Mouse (Mus musculus) cerebellum, postnatal 10 days (tissue): Measurements from ENCODE around the gene Dnph1.
"Not testable (repeated sequence)": the region's sequence is repeated elsewhere in the genome, so short reads cannot be mapped to it uniquely, and the experiment has no call there.

ENCODE experiments used
- DNase-seq, 2 experiments: peaks; one replicate each; pipeline ENCODE4 v3.0.0; 2021; ENCODE audit warnings: mixed read lengths in 2 of 2

Dnph1 gene

DNA sequence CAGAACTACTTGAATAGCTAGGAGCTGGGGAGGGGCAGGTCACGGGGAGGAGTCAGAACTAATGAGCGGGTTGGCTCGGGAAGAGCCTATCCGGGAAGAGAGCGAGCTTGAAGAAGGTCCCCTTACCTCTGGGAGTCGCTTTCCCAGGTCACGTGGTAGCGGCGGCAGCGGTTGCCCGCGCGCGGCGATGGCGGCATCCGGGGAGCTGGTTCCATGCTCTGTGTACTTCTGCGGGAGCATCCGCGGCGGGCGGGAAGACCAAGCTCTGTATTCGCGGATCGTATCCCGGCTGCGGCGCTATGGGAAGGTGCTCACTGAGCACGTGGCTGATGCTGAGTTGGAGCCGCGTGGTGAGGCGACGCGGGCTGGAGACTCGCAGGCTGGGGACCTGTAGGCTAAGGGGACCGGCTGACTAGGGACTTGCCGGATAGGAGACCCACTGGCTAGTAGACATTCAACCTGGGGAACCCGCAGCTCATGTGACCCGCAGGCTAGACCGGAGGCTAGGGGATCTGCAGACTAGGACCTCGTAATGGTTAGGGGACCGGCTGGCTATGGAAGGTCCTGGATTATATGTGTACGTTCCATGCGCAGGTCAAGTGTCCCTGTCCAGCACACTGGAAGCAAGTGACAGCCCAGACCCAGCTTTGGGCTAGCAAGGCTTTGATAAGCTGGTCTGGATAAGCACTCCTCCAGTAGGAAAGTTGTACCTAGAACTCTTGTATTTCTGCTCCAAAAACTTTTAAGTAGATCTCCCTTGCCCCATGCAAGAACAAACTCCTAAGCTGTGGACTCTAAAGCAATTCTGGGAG is at the start of gene Dnph1:
Gene Dnph1, plus strand, starts transcription at position 89 of the 812 bp plus-strand sequence.
- DNase-seq: peak; percentile 90 to 93

DNA sequence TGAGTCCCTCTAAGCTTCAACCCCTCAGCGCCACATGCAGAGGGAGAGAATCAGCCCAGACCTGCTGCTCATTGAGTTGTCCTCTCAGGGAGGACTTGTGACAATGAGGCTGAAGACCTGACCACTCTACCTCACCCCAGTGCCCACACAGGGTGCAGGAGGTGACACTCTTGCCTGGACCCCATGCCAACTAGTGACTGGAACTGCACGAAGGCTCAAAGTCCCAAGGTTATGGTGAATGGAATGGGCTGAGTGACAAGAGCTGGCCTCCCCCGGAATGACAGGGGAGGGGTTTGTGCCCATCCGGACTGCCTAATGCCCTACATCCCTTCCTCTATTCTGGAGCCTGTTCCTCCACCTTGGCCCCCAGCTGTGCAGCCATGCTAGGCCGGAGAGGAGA is 43.8 kb upstream of the Dnph1 start:
- no peak for DNase-seq

DNA sequence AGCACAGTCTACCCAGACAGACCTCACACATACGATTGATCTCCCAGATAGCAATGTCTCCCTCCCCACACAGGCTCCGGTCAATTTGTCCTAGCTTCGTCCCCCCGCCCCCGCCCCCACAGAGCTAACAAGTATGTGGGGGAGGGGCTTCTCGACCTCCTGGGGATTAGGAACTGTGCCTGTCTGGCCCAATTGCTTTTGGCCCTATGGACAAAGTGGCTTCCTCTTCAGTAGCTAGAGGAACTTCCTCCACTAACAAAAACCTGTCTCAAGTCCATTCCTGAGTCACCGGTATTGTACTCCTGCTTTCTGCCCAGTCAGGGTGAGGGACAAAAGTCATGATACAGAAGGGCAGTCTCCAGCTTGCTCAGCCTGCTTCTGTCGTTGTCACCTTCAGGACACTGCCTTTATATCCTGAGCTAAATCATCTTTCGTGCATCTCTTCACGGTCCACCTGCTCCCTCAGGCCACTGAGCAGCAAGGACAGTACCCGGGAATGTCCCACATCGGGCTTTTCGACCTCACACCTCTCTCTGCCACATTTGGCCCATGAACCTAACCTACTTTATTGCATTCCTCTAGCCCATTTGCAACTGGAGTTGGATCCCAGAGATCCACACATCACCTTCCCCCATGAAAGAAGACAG is 43.1 kb upstream of the Dnph1 start:
- no peak for DNase-seq

DNA sequence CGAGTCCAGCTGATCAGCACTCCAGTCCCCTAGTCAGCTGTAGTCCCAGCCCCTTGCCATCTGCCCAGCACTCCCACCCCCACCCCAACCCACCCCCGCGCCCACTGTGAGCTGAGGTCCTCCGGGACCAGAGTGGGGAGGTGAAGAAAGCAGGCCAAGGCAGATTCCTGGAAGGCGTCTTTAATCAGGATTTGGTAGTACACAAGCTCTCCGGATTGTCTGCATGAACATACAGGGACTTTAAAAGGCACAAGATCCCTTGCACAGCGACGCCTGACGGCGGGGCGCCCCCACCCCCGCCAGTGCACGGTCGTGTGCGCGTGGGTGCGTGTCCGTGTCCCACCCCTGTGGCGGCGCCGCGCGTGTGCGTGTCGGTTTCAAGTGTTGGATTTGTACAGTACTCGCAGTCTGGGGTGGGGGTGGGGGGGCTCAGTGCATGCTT is 42.5 kb upstream of the Dnph1 start:
- DNase-seq: peak in 1 of 2 experiments; percentile 51

DNA sequence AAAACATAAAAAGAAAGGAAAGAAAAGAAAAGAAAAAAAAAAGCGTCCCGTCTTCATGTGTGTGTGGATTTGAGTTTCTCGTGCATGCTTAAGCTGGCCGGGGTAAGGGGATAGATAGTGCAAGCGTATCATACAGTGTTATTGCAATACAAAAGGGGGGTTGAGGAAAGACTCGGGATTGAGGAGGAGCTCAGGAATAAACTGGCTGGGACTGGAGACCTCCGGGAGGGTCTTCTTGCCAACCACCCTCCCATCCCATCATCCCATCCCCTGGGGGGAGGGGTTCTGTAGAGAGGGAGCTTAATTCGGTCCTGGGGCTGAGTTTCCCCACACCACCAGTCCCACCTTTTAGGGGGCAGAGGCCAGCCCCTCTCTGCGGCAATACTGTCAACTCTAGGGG is 42.0 kb upstream of the Dnph1 start:
- DNase-seq: peak in 1 of 2 experiments; percentile 53

DNA sequence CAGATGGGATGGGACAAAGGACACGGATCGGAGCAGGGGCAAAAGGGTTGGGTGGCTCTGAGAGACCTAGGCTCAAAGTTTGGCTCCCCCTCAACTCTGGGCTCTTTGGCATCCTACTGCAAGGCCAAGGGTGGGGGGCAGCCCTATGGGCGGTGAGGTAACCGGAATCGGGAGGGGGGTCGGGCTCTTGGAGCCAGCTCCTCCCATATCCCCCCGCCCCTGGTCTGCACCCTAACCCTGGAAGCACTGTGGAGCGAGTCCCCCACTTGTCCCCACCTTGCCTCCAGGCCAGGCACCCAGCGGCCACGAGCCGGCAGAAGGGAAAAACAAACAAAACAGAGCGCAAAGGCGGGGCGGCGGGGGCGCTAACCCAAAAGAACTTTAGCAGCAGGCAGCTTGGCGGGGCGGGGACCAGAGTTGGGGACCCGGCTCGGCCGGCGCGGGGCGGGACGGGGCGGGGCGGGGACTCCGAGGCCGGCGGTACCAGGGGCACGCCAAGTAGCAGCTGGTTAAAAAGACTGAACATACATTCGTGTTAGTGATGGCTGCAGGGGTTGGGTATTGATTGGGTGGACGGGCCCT is 41.3 kb upstream of the Dnph1 start:
- peak; percentile 66 to 67 for DNase-seq

DNA sequence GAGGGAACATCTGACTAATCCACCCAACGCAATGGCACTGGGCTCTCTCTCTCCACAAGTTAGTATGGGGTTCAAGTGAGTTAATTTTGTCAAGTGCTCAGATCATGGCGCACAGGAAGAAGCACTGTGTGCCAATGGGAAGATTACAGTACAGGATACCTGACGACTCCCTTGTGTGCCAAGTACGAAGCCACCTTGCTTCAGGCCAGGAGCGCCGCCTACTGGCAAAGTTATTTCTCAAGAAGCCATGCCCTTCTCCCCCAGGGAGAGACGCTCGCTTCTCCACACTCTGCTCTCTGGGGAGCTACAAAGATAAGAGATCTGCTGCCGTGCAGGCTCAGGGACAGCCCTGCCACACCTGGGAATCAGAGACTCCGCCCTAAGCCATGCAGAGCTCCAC is 38.7 kb upstream of the Dnph1 start:
- DNase-seq: peak; percentile 63 to 71

DNA sequence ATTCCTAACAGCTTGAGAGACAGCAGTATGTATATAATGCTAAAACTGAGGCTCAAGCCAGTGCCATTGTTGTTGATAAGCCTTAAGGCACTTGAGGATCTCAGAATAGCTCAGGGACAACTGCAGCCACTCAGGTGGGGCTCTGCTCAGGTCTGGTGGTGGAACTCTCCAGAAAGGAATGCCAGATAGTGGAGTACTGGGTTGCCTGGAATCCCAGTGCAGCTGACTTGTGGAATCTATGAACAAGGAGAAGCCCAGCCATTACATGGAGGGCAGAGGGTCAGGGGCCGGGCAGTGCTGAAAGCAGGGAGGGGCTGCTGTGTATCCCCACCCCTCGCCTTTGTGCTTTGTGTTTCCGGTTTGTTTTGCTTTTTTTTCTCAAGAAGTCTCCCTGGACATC is 38.1 kb upstream of the Dnph1 start:
- DNase-seq: no peak

DNA sequence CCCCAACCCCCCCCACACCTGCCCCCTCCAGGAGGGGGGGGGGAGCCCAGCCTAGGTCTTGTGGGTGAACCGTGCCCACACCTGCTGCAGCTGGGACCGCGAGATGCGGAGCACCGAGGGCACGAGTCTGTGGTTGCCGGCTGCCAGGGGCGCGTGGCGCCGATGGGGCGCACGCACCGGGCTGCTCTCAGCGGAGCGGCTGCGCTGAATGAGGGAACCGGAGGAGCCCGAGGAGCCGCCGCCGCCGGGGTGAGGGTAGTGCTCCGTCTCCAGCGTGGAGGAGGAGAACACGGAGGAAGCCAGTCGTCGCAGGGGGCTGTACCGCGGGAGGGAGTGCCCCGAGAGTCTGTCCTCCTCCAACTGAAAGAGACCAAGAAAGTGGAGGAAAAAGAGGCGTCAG is 35.8 kb upstream of the Dnph1 start:
- no peak for DNase-seq

DNA sequence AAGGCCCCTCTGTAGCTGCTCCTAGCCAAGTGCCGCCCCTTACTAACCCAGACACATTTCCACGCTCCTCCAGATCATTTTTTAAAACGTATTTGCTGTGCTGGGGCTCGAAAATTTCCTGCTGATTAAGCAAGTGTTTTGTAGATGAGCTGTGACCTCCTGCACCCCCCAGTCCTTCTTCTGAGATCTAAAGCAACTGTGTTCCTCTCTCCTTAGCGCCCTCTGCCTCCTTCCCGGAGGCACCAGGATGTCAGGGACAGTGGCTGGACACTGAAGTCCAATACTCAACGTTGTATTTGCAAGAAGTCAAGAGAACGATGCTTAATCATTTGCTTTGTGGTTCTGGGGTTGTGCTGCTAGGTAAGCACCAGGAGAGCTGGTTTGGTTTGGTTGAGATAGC is 35.2 kb upstream of the Dnph1 start:
- DNase-seq: no peak

DNA sequence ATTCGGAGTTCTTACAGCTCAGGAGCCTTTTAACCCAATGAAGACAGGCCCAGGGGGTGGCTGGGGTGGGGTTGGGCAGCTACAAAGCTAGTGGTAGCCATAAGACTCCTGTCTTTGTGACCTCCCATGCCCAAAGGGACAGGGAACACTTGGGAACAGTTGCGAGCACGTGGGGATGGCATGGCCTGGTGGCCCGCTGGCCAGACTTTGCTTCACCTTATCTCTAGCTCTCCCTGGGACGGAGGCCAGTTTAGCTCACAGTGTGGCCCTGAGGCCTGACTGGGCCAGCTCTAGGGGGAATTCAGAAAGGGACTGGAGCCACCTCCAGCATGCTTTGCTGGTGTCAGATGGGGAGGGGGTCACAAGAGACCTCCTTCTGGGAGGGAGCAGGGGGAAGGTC is 34.3 kb upstream of the Dnph1 start:
- no peak for DNase-seq

DNA sequence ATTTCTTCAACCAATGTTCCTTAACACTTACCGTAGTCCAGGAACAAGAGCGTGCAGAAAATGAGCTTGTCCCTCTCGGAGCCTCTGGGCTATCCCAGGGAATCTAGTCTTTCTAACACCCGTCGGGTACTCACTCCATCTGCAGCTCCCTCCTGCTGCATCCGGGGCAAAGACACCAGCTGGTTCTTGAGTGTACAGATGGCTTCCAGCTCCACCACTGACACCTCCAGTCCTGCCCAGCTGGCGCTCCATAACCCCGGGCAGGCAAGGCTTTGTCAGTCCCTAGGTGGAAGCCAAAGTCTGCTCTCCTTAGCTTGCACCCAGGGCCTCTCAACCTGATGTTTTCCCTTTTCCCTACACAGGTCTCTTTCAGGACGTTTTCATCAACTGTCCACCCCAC is 28.7 kb upstream of the Dnph1 start:
- peak in 1 of 2 experiments; percentile 64 for DNase-seq

DNA sequence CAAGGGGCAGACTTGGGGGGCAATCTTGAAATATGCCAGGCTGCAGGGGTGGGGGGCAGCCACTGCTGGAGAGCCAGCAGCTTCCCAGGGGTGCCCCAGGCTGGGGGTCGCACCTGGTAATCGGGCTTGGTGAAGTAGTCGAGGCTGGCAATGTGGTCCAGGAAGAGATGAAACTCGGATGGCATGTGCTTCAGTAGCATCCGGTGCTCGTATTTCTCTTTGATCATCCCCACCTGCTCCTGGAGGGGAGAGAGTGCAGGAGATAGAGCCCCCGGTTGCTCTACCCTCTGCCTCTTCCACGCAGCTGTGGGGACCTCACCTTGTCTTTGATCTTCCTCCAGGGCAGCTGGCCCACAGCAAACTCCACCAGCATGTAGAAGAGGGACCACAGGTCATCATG is 19.9 kb upstream of the Dnph1 start:
- no peak for DNase-seq

DNA sequence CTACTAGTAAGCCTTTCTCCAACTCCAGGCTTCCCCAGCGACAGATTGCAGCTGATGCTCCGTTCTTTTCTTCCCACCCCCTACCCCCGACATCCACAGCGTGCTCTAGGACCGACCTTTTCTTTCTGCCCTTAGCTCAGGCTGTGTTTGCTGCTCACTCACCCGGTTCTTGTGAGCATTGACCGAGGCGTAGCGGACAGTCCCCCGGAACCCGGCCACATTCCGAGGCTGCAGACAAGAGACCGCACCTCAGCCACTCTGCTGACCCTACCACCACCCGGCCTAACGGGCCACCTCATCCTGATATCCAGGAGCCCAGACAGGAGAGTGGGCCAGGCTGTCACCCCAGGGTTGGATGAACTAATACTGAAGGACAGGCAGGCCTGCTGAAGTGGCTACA is 19.2 kb upstream of the Dnph1 start:
- no peak for DNase-seq

DNA sequence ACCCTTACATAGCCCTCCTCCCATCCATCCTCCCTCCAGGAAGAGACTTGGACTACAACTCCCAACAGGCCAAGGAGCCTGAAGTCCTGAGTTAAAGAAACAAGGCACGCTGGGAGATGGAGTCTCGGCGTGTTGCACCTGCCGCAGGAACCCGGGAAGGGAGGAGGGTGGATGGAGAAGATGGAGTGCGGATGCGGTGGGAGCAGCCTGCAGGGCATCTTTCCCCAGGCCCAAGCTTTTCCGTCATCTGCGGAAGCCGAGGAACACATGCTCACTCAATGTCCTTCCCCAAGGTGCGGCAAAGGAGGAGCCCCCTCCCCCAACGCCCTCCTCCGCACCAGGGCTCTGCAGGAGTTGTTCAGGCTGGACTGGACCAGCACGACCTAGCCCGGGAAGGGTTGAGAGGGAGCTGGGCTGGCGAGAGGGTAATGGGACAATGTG is 12.9 kb upstream of the Dnph1 start:
- DNase-seq: peak; percentile 74 to 78

DNA sequence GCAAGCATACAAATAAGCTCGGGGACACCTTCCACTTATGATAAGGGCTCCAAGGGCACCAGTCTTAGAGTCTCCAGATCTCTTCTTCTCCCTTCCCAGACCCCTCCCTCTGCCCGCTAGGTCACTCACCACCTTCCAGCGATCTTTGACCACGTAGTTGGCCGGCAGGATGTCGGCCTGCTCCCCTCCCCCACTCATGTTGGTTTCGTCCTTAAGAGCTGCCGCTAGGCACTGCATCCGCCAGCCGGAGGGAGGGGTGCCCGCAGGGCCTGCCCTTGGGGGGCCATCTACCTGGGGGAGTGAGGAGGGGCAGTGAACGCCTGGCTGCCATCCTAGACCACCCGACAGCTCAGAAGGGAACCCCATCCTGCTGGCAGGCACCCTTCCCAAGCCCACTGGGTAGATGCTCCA is 12.5 kb upstream of the Dnph1 start:
- DNase-seq: peak; percentile 67 to 69

DNA sequence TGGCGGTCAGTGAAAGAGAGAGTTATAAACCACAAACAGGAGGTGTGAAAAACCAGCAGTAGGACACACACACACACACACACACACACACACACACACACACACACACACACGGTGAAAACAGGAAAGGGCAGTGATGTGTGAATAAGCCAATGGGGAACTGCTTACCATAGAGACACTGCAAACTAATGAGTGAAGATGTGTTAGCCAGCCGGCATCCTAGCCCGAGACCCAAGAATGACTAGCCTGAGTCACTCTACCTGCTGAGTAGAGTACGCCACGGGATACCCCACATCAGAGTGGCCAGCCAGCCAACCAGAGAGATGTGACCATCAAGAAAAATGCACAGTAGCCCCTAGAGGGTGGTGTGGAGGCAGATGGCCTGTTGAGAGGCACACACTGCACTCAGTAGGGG is 12.0 kb upstream of the Dnph1 start:
- DNase-seq: peak; percentile 52 to 61

DNA sequence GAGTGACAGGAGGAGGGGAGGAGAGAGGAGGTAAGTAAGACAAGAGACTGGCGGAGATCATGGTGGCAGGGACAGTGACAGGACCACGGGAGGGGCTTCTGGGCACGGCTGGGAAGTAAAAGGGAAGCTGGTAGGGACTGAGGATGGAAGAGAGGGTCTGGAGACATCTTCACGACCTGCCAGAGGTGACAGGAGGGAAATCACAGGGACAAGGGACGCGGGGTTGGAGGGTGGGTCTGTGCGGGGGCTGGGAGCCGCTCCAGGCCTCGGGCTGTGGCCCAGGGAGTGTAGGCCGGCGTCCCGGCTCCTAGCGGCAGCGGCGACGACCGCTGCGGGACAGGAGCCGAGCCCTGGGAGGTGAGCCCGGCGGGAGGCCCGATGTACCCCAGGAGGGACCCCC is 9.5 kb upstream of the Dnph1 start:
- peak; percentile 50 to 62 for DNase-seq

DNA sequence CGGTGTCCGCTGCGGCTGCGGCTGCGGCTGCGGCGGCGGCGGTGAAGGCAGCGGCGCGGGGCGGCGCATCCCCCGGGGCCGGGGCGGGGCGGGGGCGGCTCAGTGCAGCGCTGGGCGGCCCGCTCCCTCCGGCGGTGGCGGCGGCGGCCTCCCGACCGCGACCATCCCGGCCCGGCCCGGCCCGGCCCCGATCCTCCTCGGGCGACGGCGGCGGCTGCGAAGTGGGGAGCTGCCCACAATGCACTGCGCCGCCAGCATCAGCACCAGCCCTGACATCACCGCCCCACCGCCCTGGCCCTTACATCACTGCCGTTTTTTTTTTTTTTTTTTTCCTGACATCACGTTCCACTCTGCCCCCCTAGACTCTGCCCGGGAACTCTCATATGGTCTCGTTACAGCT is 9.1 kb upstream of the Dnph1 start, which contains the start of gene Ttbk1:
Gene Ttbk1, minus strand, starts transcription at position 245 of the 400 bp plus-strand sequence.
- DNase-seq: peak; percentile 82 to 87

DNA sequence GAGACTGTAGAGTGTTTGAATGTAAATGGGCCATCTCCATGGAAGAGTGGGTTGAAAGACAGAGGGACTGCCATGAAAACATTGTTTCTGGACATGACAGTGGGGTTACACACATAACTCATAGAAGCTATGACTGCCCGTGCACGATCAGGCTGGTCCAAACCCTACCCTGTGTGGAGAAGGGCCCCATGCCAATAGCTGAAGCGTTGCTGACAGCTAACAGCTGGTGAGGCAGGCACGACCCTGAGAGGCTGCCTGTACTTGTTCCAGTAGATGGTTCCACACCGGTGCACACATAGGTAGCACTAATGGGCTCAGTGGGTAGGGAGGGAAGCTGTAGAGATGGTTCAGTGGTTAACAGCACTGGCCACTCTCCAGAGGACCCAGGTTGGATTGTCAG is 1.0 kb upstream of the Dnph1 start:
- DNase-seq: peak; percentile 51 to 64

DNA sequence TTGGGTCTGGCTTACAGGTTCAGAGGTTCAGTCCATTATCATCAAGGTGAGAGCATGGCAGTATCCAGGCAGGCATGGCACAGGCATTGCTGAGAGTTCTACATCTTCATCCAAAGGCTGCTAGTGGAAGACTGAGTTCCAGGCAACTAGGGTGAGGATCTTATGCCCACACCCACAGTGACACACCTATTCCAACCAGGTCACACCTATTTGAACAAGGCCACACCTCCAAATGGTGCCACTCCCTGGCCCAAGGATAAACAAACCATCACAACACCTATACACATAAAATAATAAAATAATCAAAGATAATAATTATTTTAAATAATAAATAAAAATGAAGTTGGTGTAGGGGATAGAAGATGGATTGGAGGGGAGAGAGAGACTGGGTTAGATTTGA is 430 bp upstream of the Dnph1 start:
- not testable (repeated sequence) for DNase-seq

DNA sequence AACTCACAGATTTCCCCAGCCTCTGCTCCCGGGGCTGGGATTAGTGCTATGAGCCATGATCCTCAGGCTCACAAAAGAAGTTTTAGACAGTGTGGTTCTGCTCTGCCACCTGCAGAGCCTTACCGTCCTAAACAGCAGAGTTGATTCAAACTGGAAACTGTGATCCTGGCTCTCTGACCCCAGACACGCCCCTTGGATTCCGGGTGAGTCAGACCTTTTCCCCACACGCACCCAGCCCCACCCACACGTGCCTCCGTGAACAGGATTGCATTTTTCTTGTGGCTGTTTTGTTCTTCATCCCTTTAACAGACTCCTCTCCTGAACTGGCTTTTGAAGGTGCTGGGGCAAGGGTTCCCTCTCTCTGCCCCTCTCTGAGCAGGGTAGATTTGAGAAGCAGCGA is 1.4 kb downstream of the Dnph1 start:
- no peak for DNase-seq

DNA sequence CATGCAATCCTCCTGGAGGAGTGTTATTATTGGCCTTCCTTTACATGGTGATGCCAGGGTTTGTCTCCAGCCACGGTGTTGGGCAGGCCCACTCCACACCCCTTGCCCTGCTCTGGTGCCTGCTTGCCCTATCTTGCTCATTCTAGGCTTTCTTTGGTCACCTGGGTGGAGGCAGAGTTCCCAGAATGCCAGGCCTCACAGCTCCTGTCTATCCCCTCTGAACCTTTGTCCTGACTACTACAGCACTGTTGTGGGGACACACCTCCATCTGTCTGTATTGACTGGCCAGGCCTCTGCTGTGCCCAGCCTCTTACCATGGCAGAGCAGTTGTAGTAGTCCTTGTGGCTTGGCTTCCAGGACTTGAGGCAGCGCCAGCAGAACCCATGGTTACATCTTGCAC is 6.3 kb downstream of the Dnph1 start:
- peak in 1 of 2 experiments; percentile 48 for DNase-seq
